Mouse (Mus musculus): Measurements from ENCODE around the gene Hoxb8.

Hoxb8 gene

GRCm38 (mm10) chr11:96262262-96262830 lies 19.4 kb upstream of the Hoxb8 start:
- TF ChIP-seq GATA4 (IDR thresholded peaks at IDR 0.05; ENCODE audit: insufficient replicate concordance, low read length), result no peak

DNA sequence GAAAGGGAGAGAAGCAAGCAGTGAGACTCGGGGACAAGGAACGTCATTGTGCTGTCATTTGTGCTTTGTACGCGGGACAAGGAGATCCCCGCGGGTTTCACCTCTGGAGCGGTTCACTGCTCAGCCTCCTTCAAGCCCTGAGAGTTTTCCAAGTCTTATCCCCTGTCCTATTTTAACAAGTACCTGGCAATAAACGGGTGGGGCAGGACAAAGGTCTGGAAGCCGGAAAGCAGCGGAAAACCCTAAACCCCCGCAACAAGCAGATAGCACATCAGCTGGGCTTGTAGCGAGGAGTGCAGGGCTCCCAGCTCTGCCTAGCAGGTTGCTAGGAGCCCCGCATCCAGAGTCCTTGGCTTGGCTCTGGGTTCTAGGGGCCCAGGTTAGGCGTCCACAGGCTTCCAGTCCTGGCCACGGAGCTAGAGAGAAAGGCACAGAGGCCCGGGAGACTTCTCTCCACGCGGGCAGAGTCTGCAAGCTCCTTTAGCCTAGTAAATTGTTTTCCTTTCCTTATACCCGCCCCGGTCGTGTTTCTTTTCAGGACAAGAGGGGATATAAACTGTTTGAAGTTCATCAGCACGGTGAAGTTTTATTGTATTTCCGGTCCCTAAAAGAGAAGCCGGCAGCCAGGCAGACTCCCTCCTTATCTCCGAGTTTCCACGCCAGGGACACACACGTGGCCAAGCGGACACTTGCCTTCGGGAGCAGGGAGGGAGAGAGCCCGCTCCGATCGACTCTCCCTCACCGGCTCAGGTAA lies 17.9 kb upstream of the Hoxb8 start:
- no peak for TF ChIP-seq GATA4 (IDR thresholded peaks at IDR 0.05; ENCODE audit: insufficient replicate concordance, low read length)

DNA sequence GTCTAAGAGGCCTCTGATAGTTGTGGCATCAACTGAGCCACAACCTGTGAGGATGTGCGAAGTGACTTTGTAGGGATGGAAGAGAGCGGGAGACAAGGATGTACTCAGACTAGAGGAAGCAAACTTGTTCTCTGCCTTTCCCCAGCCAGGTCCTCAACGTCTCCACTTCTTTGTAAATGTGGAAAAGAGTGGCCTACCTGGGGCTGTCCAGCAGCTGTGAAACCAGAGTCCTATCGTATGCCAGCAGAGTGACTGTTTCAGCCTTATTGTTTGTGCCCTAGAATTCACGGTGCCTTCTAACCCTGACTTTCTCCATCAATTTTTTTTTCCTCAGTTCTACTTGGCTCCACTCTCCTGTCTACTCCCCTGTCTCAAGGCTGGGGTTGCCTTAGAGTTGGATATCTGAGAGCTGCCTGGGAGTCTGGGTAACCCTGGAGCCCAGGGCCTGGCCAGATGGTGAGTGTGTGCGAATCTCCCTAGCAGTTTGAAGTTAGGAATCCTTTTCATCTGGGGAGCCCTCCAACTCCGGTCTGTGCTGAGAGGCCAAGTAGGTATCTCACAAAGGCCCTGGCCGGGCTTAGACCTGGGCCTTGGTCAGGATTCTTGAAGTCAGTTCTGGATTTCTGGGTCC lies 17.2 kb upstream of the Hoxb8 start:
- TF ChIP-seq GATA4 (IDR thresholded peaks at IDR 0.05; ENCODE audit: insufficient replicate concordance, low read length), result no peak

GRCm38 (mm10) chr11:96265954-96266353 lies 15.8 kb upstream of the Hoxb8 start:
- no peak for TF ChIP-seq GATA4 (IDR thresholded peaks at IDR 0.05; ENCODE audit: insufficient replicate concordance, low read length)

GRCm38 (mm10) chr11:96267021-96267920 lies 14.4 kb upstream of the Hoxb8 start:
- no peak for TF ChIP-seq GATA4 (IDR thresholded peaks at IDR 0.05; ENCODE audit: insufficient replicate concordance, low read length)

DNA sequence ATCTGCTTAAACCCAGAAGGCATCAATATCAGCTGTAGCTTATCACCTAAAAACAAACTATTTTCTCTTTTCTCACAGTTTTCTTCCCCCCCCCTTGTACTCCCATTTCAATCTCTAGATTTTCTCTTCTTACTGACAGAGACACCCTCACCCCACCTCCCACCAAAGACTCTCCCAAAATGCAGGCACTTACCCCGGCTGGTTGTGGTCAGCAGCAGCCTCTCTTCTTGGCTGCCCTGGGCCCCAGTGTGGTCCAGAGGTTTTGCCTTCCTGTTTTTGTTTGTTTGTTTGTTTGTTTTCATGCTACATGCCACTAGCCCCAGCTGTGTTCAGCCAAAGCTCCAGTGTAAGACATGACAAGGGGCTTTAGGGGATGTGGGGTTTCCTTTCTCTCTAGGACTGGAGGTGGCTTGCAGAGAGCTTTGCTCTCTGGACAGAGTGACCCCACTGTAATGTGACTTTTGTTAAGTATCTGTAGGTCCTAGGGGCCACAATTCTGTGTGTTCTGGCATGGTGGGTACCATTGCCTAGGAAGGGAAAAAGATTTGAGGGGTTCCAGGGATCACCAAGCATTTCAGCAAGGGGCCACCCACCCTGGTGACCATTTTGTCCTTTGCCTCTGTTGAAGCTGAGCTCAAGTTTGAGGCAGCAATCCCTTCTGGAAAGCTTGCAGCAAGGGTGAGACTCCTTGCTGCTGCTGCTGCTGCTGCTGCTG lies 13.5 kb upstream of the Hoxb8 start:
- TF ChIP-seq GATA4 (IDR thresholded peaks at IDR 0.05; ENCODE audit: insufficient replicate concordance, low read length), result no peak

DNA sequence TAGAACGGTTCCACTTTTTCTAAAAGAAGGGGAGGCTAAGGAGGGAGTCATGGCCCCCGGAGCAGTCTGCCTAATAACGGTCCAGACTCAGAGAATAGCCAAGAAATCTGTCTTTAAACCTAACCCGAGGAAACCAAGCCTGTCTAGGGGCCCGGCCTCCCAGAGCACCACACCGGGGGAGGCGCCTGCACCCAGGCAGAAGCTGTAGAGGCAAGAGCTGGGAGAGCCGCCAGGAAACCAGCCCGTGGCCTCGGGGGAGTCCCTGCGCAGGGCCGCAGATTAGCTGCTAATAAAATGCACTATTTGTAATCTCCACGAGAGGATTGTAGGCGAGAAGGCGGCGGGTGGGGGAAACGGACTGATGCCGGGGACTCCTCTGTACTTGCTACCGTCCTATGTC lies 11.8 kb upstream of the Hoxb8 start:
- TF ChIP-seq GATA4 (IDR thresholded peaks at IDR 0.05; ENCODE audit: insufficient replicate concordance, low read length), result no peak

- no peak for TF ChIP-seq GATA4 (IDR thresholded peaks at IDR 0.05; ENCODE audit: insufficient replicate concordance, low read length)
These were observed 10.6 kb upstream of the Hoxb8 start, which contains the start of gene Hoxb9 for GRCm38 (mm10) chr11:96270996-96271540. Gene Hoxb9 (plus strand): TSS chr11:96271457.

GRCm38 (mm10) chr11:96271541-96272011 lies 10.1 kb upstream of the Hoxb8 start:
- TF ChIP-seq GATA4 (IDR thresholded peaks at IDR 0.05; ENCODE audit: insufficient replicate concordance, low read length), result no peak

DNA sequence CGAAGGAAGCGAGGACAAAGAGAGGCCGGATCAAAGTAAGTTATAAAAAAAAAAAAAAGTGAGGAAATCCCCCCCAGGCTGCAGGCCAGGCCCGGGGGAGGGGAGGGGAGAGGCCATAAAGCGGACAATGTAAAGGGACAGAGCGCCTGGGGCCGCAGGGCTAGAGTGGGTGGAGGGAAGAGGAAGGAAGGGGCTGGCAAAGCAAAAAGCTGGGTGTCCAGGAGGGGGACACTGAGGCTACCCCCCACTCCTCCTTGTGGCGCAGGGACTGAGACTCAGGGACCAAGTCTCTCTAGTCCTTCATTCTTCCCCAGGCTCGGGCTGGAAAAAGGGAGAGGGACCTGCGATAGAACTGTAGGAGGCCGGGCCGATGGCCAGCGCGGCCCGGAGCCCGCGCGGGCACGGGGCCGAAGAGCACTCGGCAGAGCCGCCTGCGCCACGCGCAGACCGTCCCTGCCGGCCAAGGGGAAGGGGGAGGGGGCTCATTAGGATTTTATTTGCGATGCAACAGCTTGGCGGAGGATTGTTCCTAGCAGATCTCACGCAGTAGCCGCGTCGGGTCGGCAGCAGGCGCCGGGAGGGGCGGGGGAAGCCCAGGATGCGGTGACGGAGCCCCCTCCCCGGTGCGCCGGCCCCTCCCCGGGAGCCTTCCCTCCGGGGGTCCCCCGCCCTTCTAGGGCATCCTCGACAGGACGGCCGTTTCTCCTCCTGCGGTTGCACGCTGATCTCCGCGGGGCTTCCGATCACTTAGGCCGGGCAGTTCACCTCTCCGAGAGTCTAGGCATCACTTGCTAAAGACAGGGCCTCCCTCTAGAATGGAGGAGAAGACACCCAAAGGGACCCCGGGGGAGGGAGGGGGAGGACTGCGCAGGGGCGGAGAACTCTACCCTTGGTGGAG lies 9.4 kb upstream of the Hoxb8 start:
- no peak for TF ChIP-seq GATA4 (IDR thresholded peaks at IDR 0.05; ENCODE audit: insufficient replicate concordance, low read length)

DNA sequence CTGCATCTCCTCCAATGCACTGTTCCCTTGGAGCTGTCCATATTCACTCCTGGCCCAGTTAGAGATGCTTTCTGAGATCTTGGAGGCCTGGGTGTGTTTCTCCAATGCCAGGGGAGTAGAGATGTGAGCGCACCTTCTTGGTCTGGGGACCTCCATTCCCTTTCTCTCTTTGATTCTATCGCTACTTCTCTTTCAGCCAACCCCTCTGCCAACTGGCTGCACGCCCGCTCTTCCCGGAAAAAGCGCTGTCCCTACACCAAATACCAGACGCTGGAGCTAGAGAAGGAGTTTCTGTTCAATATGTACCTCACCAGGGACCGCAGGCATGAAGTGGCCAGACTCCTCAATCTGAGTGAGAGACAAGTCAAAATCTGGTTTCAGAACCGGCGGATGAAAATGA lies 7.3 kb upstream of the Hoxb8 start:
- TF ChIP-seq GATA4 (IDR thresholded peaks at IDR 0.05; ENCODE audit: insufficient replicate concordance, low read length), result no peak

DNA sequence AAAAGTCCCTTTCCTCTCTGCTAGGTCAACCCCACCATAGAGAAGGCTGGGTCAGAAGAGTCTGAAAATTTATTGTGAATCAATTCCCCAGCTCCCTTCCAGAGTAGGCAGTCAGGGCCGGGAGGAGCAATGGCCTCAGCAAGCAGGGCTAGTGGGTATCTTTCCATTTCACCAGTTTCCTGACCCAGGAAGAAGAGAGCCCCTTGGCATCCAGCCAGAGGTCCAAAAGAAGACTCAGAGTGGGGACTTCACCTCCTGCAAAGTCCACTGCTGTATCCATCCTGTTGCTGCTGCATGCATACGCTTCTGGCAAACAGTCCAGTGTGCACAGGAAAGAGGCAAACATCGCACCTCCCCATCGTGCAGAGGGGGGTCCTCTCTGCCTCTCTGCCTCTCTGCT lies 5.8 kb upstream of the Hoxb8 start:
- TF ChIP-seq GATA4 (IDR thresholded peaks at IDR 0.05; ENCODE audit: insufficient replicate concordance, low read length), result no peak
